8 mouse cellular contexts compared by ENCODE assay signal in the genomic region with DNA sequence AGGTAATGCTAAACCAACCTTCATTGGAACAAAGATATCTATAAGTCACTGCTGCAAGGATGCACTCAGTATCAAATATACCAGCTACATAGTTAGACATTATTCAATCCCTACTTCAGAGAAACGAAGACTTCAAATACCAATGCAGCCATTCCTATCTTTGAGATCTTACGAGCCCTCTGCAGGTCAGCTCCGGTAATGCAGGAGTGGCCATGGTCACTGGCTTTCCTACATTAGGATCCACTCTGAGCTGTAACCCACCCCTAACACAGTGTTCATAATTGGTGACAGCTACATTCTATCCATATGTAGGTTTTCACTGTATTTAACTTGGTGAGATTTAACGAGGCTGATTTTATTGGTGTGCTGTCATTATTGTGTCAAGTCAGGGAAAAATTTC.
DNase-seq lines count a peak whose midpoint lies in the region; ATAC-seq and TF ChIP-seq lines count a peak whose summit lies in the region.

No protein-coding gene starts in this region.

- intact Hi-C loops in left cerebral cortex, postnatal 36 days (cut with DNase I): no loop called here

- no peak overlapping the region for H3K27ac ChIP-seq in heart, embryonic 12.5 days (ENCODE audit: poor library complexity, severe bottlenecking)
- H3K27ac ChIP-seq in midbrain, postnatal 0 days (ENCODE audit: low read depth, low read length): no peak overlapping the region

- H3K4me1 ChIP-seq in heart, embryonic 12.5 days (replicated peaks): peaks cover 36% of the 10 kb centered on the region
- H3K4me1 ChIP-seq in midbrain, postnatal 0 days (ENCODE audit: insufficient read depth, low read length): no peaks in the 10 kb centered on the region

- TF ChIP-seq CTCF in midbrain, postnatal 0 days (IDR thresholded peaks at IDR 0.05): peak; percentile 81

- no peak overlapping the region for H3K9ac ChIP-seq in heart, embryonic 12.5 days
- no peak overlapping the region for H3K9ac ChIP-seq in midbrain, postnatal 0 days (replicated peaks; ENCODE audit: low read length, poor library complexity, severe bottlenecking)

- no peak overlapping the region for H3K4me3 ChIP-seq in heart, embryonic 12.5 days
- H3K4me3 ChIP-seq in midbrain, postnatal 0 days (ENCODE audit: low read depth, low read length): no peak overlapping the region

- H3K36me3 ChIP-seq in heart, embryonic 12.5 days: peaks cover 3% of the 10 kb centered on the region; the same call in 1 of the 2 replicates
- H3K36me3 ChIP-seq in midbrain, postnatal 0 days (ENCODE audit: insufficient read depth, low read length): no peaks in the 10 kb centered on the region

- H3K4me2 ChIP-seq in heart, embryonic 12.5 days: no peak overlapping the region
- H3K4me2 ChIP-seq in midbrain, postnatal 0 days (ENCODE audit: low read depth, low read length, poor library complexity, severe bottlenecking): no peak overlapping the region

- 28% methylated on average over 4 of the region's 4 CpGs for WGBS in heart, embryonic 12.5 days
- whole genome bisulfite sequencing in midbrain, postnatal 0 days: 23% methylated on average over 4 of the region's 4 CpGs

- ATAC-seq in heart, embryonic 12.5 days (ENCODE audit: insufficient number of reproducible peaks, low FRiP score): no peak
- ATAC-seq in midbrain, postnatal 0 days (ENCODE audit: low FRiP score): peak; percentile 55; the same call in 1 of the 2 replicates

- no peaks in the 10 kb centered on the region for H3K27me3 ChIP-seq in heart, embryonic 12.5 days (replicated peaks)
- H3K27me3 ChIP-seq in midbrain, postnatal 0 days (ENCODE audit: insufficient read depth, low read length): no peaks in the 10 kb centered on the region

- no peaks in the 10 kb centered on the region for H3K9me3 ChIP-seq in heart, embryonic 12.5 days (replicated peaks)
- no peaks in the 10 kb centered on the region for H3K9me3 ChIP-seq in midbrain, postnatal 0 days (ENCODE audit: low read length)

- peak; percentile 95 for DNase-seq in heart, adult 11 months
- peak; percentile 58 to 79 for DNase-seq in cerebellum, postnatal 4 days (ENCODE audit: low spot score in 2 of 2)
- DNase-seq in gastrocnemius, postnatal 10 days: peak; percentile 81
- DNase-seq in kidney, adult 11 months: peak; percentile 64
- DNase-seq in left cerebral cortex, postnatal 36 days (ENCODE audit: low spot score in 2 of 2): peak; percentile 25 to 66
- DNase-seq in midbrain, postnatal 0 days (ENCODE audit: low spot score): peak; percentile 72
- DNase-seq in spleen, postnatal 4 days (ENCODE audit: low spot score in 2 of 2): peak; percentile 76 to 90
